Mouse (Mus musculus) left cerebral cortex, adult 9 months (tissue): Measurements from ENCODE around the gene Ankub1.

Experiments used
- DNase-seq, 2 experiments: peaks; one replicate each; pipeline ENCODE4 v3.0.0; 2022; ENCODE audit warnings: low spot score in 2 of 2

Gene Ankub1

DNA sequence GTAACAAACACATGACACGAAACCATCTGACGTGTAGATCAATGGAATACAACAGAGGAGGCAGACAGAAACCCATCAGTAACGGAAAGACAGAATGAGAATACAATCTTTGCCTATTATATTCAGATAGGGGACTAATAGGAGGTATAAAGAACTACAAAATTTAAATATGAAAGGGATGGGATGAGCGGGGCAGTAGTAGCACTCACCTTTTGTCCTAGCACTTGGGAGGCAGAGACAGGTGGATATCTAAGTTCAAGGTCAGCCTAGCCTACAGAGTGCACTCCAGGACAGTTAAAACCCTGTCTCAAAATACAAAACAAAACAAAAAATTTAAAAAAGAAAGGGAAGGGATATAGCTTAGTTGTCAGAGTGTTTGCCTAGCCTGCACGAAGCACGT is 49.4 kb downstream of the Ankub1 start:
- no peak for DNase-seq

DNA sequence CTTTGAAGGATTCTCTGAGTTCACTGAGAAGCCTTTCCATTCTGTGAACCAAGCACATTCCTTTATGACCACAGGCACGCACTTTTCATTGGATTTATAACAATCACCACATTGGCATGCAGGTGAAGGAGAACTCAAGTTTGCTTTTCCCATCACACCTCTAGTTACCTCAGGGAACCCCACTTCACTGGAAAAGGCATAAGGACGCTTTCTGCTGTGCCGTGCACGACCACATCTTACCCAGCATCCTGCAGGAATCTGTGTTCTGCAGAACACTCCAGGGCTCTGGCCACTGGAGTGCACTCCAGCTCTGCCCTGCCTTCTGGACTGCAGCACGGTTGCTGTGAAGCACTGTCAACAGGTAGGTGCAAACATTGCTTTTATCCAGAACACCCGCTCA is 55.0 kb downstream of the Ankub1 start:
- no peak for DNase-seq

DNA sequence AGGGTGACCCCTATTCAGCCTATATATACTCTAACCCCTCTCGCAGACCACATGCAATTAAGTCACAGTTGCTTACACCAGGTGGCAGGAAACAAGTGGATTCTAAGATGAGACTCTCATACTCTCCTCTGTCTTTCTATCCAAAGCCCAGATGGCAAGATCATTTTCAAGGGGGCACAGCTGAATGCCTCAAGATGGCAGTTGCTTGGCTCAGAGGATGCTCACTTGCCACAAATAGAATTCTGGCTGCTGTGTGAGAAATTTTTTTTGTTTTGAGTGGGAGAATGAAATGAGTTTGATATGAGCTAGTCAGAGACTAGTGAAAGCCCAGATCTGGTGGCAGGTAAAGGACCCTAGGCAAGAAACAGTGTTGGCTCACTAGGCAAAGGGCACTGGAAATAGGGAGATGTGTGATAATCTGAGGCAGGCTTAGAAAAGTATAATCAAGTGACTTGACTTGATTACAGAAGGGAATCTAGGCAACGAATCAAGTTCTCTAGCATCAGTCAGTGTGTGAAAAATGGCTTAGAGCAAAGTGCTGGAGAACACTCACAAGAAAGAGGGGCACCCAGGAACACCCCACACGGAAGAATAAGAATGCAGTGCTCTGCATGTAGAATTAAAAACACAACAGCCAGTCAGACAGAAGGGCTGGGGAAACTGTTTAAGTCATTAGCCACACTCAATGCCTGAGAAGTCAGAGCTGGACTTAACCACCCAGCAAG is 57.7 kb downstream of the Ankub1 start:
- DNase-seq: peak in 1 of 2 experiments; percentile 21

DNA sequence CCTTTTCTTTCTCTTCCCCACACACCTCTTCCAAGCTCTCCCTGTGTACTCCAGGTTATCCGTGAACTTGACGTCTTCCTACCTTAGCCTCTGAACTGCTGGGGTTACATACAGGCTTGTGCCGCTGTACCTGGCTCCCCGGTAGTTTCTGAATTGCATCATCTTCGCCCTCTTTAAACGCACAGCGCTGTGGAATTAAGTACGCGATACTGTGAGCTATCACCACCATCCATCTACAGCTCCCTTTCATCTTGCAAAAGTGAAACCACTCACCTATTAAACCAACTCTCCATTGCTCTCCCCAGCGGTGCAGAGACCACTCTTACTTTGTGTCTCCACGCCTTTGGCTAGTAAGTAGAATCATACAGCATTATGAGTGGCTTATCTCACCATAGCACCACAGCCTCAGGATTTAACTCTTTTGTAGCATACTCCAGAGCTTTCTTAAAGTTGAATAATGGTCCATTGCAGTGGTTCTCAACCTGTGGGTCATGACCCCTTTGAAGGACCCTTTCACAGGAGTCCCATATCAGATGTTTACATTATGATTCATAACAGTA is 65.6 kb downstream of the Ankub1 start:
- no peak for DNase-seq

DNA sequence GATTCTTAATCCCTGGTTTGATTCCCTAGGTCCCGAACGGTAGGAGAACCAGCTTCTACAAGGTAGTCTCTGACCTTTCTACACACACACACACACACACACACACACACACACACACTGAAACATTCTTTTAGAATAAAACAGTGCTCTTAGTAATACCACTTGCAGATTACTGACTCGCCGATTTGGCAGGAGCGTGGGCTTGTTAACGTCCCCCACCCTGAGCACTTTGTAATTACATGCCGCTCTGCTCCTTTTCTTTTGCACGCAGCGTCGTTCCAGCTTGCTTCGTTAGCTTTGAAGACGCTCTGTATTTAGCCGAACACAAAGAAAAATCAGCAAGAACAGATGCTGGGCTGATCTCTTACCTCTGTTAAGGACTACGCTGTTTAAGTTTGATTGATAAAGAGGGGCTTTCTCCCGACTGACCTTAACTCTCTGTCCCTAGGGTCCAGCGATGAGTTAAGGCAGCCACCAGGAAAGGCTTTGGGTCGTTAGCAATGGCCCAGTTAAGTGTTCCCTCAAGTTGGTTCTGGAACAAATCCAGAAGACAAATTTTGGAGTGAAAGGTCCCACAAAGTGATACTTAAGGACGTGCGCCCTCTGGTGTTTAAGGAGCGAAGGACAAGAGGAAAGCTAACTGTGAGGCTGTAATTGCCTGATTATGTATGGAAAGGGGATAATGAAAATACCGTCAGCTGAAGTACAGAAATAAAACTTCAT is 67.2 kb downstream of the Ankub1 start:
- DNase-seq: peak in 1 of 2 experiments; percentile 68

DNA sequence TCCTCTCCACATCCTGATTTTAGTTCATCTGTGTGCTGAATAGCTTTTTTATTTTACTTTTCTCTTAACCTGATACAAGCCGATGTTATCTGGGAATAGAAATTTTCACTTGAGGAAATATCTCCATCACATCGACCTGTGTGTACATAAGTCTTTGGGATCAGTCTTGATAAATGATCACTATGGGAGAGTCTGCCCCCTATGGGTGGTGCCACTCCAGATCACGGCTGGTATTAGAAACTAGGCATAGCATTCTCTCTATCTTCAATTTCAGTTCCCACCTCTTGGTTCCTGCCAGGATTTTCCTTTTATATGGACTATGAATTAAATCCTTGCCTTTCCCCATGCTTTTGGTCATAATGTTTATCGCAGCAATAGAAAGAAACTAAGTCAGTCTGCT is 72.9 kb downstream of the Ankub1 start:
- DNase-seq: no peak

DNA sequence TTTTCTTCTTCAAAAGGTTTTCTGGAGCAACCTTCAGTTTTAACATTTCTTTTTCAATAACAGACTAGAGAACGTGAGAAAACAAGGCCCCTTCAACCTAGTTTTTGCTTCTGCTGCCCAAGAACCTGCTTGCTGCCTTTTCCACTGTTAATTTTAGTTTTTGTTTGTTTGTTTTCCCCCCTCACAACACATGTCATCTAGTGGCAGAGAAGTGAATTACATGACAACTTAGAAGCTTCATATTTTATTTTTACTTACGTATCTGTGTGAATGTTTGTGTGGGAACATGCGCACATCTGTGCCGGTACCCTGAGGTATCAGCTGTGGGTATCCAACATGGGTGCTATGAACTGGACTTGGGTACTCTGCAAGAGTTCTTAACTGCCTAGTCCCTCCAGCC is 76.9 kb downstream of the Ankub1 start:
- no peak for DNase-seq

DNA sequence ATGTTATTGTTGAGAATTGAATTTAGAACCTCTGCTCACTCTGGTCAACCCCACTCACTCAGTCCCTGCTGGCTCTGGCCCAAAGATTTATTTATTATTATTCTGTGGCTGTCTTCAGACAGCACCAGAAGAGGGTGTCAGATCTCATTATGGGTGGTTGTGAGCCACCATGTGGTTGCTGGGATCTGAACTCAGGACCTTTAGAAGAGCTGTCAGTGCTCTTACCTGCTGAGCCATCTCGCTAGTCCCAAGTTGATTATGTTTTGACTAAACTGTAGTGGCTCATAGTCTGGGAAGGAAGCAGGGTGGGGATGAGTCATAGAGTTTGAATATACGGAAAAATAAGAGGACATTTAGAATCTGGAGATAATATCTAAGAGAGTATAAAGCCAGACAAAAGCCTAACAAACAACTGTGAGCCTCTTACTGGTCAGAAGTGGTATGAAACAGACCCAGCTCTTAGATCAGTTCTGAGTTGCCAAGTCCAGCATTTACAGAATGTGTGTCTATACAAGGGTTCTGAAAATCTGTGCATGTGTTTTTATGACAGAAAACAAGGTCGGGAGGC is 80.1 kb downstream of the Ankub1 start:
- no peak for DNase-seq

DNA sequence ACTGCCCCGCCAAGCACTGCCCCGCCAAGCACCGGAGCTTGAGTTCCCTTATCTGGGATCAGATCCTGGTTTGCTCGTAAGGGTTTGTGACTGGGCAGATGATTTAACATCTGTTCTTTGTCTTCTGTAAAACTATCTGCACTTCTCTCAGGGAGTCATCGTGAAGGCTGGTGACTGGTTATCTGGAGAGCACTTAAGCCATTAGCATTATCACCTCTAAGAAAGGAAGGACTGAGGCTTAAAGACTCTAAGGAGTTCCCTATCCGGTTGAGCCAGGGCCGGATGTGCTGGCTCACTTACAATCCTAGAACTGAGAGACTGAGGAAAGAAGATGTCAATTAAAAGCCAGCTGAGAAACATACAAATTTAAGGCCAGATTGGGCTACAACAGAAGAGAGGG is 80.8 kb downstream of the Ankub1 start:
- no peak for DNase-seq
